Mouse (Mus musculus) limb, embryonic 14.5 days (tissue): ENCODE measurements around the gene Zdhhc22. TPM values are rescaled to one million over a fixed set of nuclear protein-coding genes. Genes with fewer than 3 reads are reported as not detected.

Experiments
- ATAC-seq: fragments of 200-750 bp; cut with Nextera tagmentation; 2 replicates; pipeline ENCODE4 v1.8.0; 2017; ENCODE audit warnings: low read depth, moderate number of reproducible peaks, moderate TSS enrichment; ENCODE audit not compliant: low FRiP score
- DNase-seq: peaks from one replicate; pipeline ENCODE4 v3.0.0-alpha.2; 2015; ENCODE audit warnings: low spot score
- H3K27ac ChIP-seq: fragments of 300-500 bp; sonication (generic); replicated peaks from 2 replicates; pipeline ENCODE4 v1.5.1; 2014; ENCODE audit warnings: low read depth, mild to moderate bottlenecking, low read length, moderate library complexity, mixed read lengths
- H3K27me3 ChIP-seq: fragments of 300-500 bp; sonication (generic); 2 replicates; pipeline ENCODE4 v1.6.1; 2014; ENCODE audit warnings: low read length, mixed read lengths; ENCODE audit not compliant: control insufficient read depth, insufficient read depth
- H3K36me3 ChIP-seq: fragments of 300-500 bp; sonication (generic); 2 replicates; pipeline ENCODE4 v1.6.1; 2014; ENCODE audit warnings: mild to moderate bottlenecking, low read length, moderate library complexity, mixed read lengths; ENCODE audit not compliant: control insufficient read depth, insufficient read depth
- H3K4me1 ChIP-seq: fragments of 300-500 bp; sonication (generic); 2 replicates; pipeline ENCODE4 v1.6.1; 2014; ENCODE audit warnings: antibody characterized with exemption, low read length, mixed read lengths; ENCODE audit not compliant: control insufficient read depth, insufficient read depth
- H3K4me2 ChIP-seq: fragments of 300-500 bp; sonication (generic); replicated peaks from 2 replicates; pipeline ENCODE4 v1.6.1; 2014; ENCODE audit warnings: low read depth, mild to moderate bottlenecking, low read length, moderate library complexity; ENCODE audit not compliant: severe bottlenecking
- H3K4me3 ChIP-seq: fragments of 300-500 bp; sonication (generic); replicated peaks from 2 replicates; pipeline ENCODE4 v1.5.1; 2014; ENCODE audit warnings: low read length
- H3K9ac ChIP-seq: fragments of 300-500 bp; sonication (generic); 2 replicates; pipeline ENCODE4 v1.6.1; 2014; ENCODE audit warnings: mild to moderate bottlenecking, low read depth, low read length, moderate library complexity; ENCODE audit not compliant: severe bottlenecking
- H3K9me3 ChIP-seq: fragments of 300-500 bp; sonication (generic); 2 replicates; pipeline ENCODE4 v1.6.1; 2016; ENCODE audit warnings: low read length; ENCODE audit not compliant: control insufficient read depth
- POLR2A ChIP-seq: fragments of 200-500 bp; IDR thresholded peaks from 2 replicates; pipeline ENCODE4 v1.8.0; 2012; ENCODE audit warnings: inconsistent platforms, mild to moderate bottlenecking, moderate library complexity, borderline replicate concordance; ENCODE audit not compliant: insufficient read depth, insufficient read length; ENCODE audit errors: extremely low read depth
- WGBS: fragments of 180-500 bp; shearing (Covaris S2); extraction: QIAGEN DNeasy Blood & Tissue Kit; methylation state at CpG from one replicate; pipeline ENCODE4 v1.1.7; 2014; 5-methylcytosine and 5-hydroxymethylcytosine counted together
- polyA plus RNA-seq, 2 experiments: library from polyadenylated mRNA; depleted of rRNA in 1 of 2; stranded (reverse) in 1 of 2; unstranded in 1 of 2; fragments of >200 nt; fragmentation: Nextera tagmentation in 1 of 2; extraction: Ambion mirVana in 1 of 2; gene quantifications; 2 replicates each; pipeline versions ENCODE4 v1.2.1 to v1.2.3; 2012 to 2014

Gene Zdhhc22
- polyA plus RNA-seq, 2 experiments, result 0.10 TPM; not detected in 1

DNA sequence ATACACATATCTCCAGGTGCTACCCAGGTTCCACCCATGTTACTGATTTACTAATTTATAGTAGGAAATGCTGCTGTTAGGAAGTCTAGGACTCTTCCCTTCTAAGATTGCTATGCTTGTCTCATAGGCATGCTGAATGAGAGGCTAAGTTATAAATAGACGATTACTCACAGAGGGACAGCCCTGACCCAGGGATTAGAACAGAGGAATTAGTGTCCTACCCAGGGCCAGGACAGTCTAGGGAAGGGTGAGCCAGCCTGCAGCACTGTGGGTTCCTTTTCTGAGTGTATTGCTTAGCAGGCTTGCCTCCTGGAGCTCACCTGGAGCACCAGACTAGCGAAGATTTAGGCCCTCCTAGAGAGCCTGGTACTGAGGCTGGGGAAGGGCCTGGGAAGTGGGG lies 34.3 kb downstream of the Zdhhc22 start:
- TF ChIP-seq POLR2A, result no peak
- WGBS, result 89% methylated on average over 2 of the region's 2 CpGs
- no peak for DNase-seq

DNA sequence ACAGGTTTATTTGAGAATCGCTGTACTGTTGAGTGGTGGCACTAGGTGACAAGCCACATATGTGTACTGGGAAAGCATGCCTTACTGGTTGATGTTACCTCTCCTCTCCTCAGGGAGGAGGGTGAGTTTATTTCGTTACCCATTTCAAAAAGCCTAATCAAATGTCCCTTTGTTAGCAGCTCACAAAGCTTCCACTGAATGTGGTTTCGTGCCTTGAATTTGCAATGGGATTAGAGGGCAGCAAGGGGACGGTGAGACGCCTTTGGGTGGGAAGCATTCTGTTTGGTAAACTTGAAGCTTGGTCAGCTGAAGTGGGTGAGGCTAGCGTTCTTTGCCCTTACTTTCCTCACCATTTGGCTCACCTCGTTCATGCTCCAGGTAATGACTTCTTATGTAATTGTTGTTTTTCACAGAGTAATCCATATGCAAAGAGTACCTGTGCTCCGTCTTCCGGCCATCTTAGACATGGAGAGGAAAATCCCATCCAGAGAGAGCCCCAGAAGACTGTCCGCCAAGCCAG lies 37.8 kb downstream of the Zdhhc22 start:
- ATAC-seq, result no peak
- Histone ChIP-seq H3K9ac (no peak overlapping the region), H3K27ac (no peak overlapping the region), H3K36me3 (peaks cover 36% of the 10 kb centered on the region), H3K4me1 (peaks cover 15% of the 10 kb centered on the region), H3K4me3 (no peak overlapping the region), H3K9me3 (no peaks in the 10 kb centered on the region), H3K4me2 (no peak overlapping the region), H3K27me3 (no peaks in the 10 kb centered on the region)
- TF ChIP-seq POLR2A, result no peak
- WGBS, result 84% methylated on average over 10 of the region's 10 CpGs
- no peak for DNase-seq

More for the DNA sequence above, 34.3 kb downstream of the Zdhhc22 start:
- Histone ChIP-seq H3K27me3 (no peaks in the 10 kb centered on the region), H3K9me3 (no peaks in the 10 kb centered on the region), H3K4me2 (no peak overlapping the region), H3K27ac (no peak overlapping the region), H3K4me3 (no peak overlapping the region), H3K9ac (no peak overlapping the region), H3K4me1 (no peaks in the 10 kb centered on the region), H3K36me3 (peaks cover 65% of the 10 kb centered on the region)
- no peak for ATAC-seq

DNA sequence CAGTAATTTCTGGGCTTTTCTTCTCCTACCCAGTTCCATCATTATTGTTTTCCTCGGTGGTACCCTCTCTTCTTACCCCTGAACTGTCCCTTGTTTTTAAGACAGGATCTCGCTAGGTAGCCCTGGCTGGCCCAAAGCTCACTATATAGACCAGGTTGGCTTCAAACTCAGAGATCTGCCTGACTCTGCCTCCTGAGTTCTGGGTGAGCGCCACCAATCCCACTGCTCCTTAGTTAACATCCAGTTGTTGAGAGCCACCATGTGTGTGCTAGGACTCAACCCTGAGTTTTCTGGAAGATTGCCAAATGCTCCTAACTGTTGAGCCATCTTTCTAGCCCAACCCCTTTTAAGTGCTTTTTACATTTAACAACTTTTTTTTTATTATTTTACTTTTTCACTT lies 39.3 kb downstream of the Zdhhc22 start:
- DNase-seq, result no peak
- WGBS, result 94% methylated on average over 3 of the region's 3 CpGs

DNA sequence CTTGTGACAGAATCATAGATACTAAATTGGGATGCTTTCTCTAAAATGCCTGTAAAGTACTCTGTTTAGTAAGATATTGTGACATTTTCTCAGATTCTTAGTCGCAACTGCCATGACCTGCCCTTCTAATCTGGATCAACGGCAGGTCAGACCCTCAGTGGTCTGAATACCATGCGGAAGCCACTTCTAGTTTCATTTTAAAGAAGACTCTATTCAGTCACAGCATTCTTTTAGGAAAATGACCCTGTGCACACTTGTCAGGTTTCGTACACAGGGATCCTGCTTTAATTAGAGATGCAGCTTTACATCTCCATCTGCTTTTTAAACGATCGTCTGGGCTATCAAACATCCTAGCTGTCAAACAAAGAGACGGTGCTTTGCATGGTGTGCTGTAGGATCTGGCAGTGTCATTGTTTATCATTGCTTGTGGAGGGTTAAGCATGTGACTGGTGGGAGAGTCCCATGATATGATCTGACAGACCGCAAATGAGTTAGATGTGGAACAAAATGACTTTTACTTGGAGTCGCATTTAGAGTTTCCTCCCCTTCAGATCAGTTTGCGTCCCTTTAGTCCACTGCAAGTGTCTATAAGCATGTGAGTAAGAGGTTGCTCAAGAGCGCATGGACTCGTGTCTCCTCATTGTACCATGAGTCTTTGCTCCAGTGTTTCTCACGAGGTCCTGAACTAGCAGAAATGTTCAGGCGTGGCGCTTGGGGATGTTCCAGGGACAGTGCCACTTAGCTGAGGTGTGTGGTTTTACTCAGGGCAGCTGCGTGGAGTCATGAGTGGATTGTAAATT lies 39.9 kb downstream of the Zdhhc22 start:
- Histone ChIP-seq H3K4me2 (no peak overlapping the region), H3K27me3 (no peaks in the 10 kb centered on the region), H3K9me3 (no peaks in the 10 kb centered on the region), H3K36me3 (peaks cover 24% of the 10 kb centered on the region), H3K9ac (no peak overlapping the region), H3K4me3 (no peak overlapping the region), H3K4me1 (peaks cover 18% of the 10 kb centered on the region), H3K27ac (no peak overlapping the region)
- WGBS, result 80% methylated on average over 16 of the region's 16 CpGs
- ATAC-seq (no peak), DNase-seq (no peak)
- TF ChIP-seq POLR2A, result no peak

More for the DNA sequence above, 39.3 kb downstream of the Zdhhc22 start:
- TF ChIP-seq POLR2A, result no peak
- Histone ChIP-seq H3K27ac (no peak overlapping the region), H3K9me3 (no peaks in the 10 kb centered on the region), H3K36me3 (peaks cover 30% of the 10 kb centered on the region), H3K27me3 (no peaks in the 10 kb centered on the region), H3K4me3 (no peak overlapping the region), H3K4me1 (peaks cover 16% of the 10 kb centered on the region), H3K4me2 (no peak overlapping the region), H3K9ac (no peak overlapping the region)
- ATAC-seq, result no peak

- Histone ChIP-seq H3K4me3 (no peak overlapping the region), H3K9me3 (no peaks in the 10 kb centered on the region), H3K4me2 (no peak overlapping the region), H3K9ac (no peak overlapping the region), H3K4me1 (peaks cover 18% of the 10 kb centered on the region), H3K27ac (no peak overlapping the region), H3K27me3 (no peaks in the 10 kb centered on the region), H3K36me3 (peaks cover 17% of the 10 kb centered on the region)
- WGBS, result 82% methylated on average over 9 of the region's 9 CpGs
- no peak for TF ChIP-seq POLR2A
- DNase-seq (no peak), ATAC-seq (no peak)
Measured at GRCm38 (mm10) chr12:86949501-86949900, 40.7 kb downstream of the Zdhhc22 start.
